Mouse (Mus musculus): ENCODE data around the gene Slc25a12.

Gene Slc25a12

GRCm38 (mm10) chr2:71248071-71248470 is 119.5 kb downstream of the Slc25a12 start:
- DNase-seq (ENCODE audit: low read depth), result no peak

GRCm38 (mm10) chr2:71246096-71246495 is 121.5 kb downstream of the Slc25a12 start:
- no peak for DNase-seq (ENCODE audit: low read depth)

- DNase-seq (ENCODE audit: low read depth), result no peak
Measured at GRCm38 (mm10) chr2:71245416-71245815, 122.1 kb downstream of the Slc25a12 start.

GRCm38 (mm10) chr2:71244807-71245206 is 122.7 kb downstream of the Slc25a12 start:
- DNase-seq (ENCODE audit: low read depth), result no peak

GRCm38 (mm10) chr2:71243058-71243672 is 124.4 kb downstream of the Slc25a12 start:
- DNase-seq (ENCODE audit: low read depth), result no peak

- DNase-seq (ENCODE audit: low read depth), result no peak
Measured at GRCm38 (mm10) chr2:71242180-71242579, 125.4 kb downstream of the Slc25a12 start.

GRCm38 (mm10) chr2:71241505-71241904 is 126.0 kb downstream of the Slc25a12 start:
- DNase-seq (ENCODE audit: low read depth), result no peak

- DNase-seq (ENCODE audit: low read depth), result no peak
Measured at GRCm38 (mm10) chr2:71236009-71236408, 131.5 kb downstream of the Slc25a12 start.

GRCm38 (mm10) chr2:71235420-71235819 is 132.1 kb downstream of the Slc25a12 start:
- DNase-seq (ENCODE audit: low read depth), result no peak

GRCm38 (mm10) chr2:71232976-71233375 is 134.6 kb downstream of the Slc25a12 start:
- DNase-seq (ENCODE audit: low read depth), result no peak

- no peak for DNase-seq (ENCODE audit: low read depth)
Measured at GRCm38 (mm10) chr2:71231951-71232350, 135.6 kb downstream of the Slc25a12 start.

- DNase-seq (ENCODE audit: low read depth), result no peak
Measured at GRCm38 (mm10) chr2:71229603-71230002, 137.9 kb downstream of the Slc25a12 start.

GRCm38 (mm10) chr2:71227398-71227797 is 140.2 kb downstream of the Slc25a12 start:
- no peak for DNase-seq (ENCODE audit: low read depth)
